Mouse (Mus musculus) cerebellum, adult 9-11 months (tissue): ENCODE results near the gene Dmrtc1c1.
"Not testable (repeated sequence)": the region's sequence is repeated elsewhere in the genome, so short reads cannot be mapped to it uniquely, and the experiment has no call there.

ENCODE experiments used
- DNase-seq: peaks from one replicate; pipeline ENCODE4 v3.0.0; 2022

Gene Dmrtc1c1

GRCm38 (mm10) chrX:102802663-102803062 is at the start of gene Dmrtc1c1:
Dmrtc1c1 (plus strand) TSS chrX:102802963.
- not testable (repeated sequence) for DNase-seq

- no peak for DNase-seq
These were observed 36.9 kb upstream of the Dmrtc1c1 start for GRCm38 (mm10) chrX:102765878-102766277.

- DNase-seq = no peak
These were observed 9.5 kb downstream of the Dmrtc1c1 start for GRCm38 (mm10) chrX:102812311-102812710.

- DNase-seq = not testable (repeated sequence)
These were observed 51.8 kb downstream of the Dmrtc1c1 start, which contains the start of gene Dmrtc1c2 for GRCm38 (mm10) chrX:102854516-102854915. Dmrtc1c2 (minus strand) TSS chrX:102854616.
